12 mouse cellular contexts compared by ENCODE assay signal in genomic region chr10:123153321-123153720, GRCm38 (mm10). TPM values are rescaled to one million over a fixed set of nuclear protein-coding genes. Genes with fewer than 3 reads are reported as not detected.
DNase-seq lines count a peak whose midpoint lies in the region.
"Had no signal": no experiment of that assay in that cellular context is flagged by ENCODE, and none has a peak within 500 bp of the region (broad histone marks: within the 10 kb centered on the region; RNA-seq: fewer than 3 reads in every experiment).

No protein-coding gene starts in this region.

- peak; percentile 55 for DNase-seq in adrenal gland, adult 2 months
- no peak for DNase-seq in adrenal gland, postnatal 4 days (ENCODE audit: low spot score in 2 of 2)
- DNase-seq in adrenal gland, postnatal 14 days, result peak; percentile 18
- no peak for DNase-seq in adrenal gland, postnatal 10 days
- peak; percentile 4 for DNase-seq in embryo, embryonic 10.5 days (ENCODE audit: low spot score)
- no peak for DNase-seq in embryo, embryonic 10 days (ENCODE audit: low spot score)
- DNase-seq: cerebellum, adult 11 months; cerebellum, adult 18-20 months; cerebellum, adult 8-10 months; cerebellum, adult 9-11 months; cerebellum, postnatal 25 days; forebrain, postnatal 0 days had no signal

RNA-seq across cellular contexts. Expression of gene Usp15, which starts 43.5 kb away (rescaled TPM):
- total RNA-seq in adrenal gland, adult 2 months (2021), result 100 to 1,000 TPM in 1 of 2 experiments, 10 to 100 TPM in 1; 67.7 to 105 TPM
- 1.3 and 1.5 TPM in 2 replicates for polyA plus RNA-seq in adrenal gland, adult 2 months (2012; rRNA removed)
- total RNA-seq in adrenal gland, postnatal 4 days (2021), result 10 to 100 TPM; 78.0 to 88.6 TPM
- 92.2 and 94.3 TPM in 2 replicates for total RNA-seq in adrenal gland, postnatal 14 days (2021)
- 10 to 100 TPM; 74.7 to 85.6 TPM for total RNA-seq in adrenal gland, postnatal 10 days (2021)

Comparison
In these comparisons a context has a peak if more than half of its experiments do, and no peak if none do; other contexts are left out.
1. DNase-seq: peak in adrenal gland, adult 2 months (single experiment), adrenal gland, postnatal 14 days (single experiment) and embryo, embryonic 10.5 days (single experiment); none in adrenal gland, postnatal 4 days (0 of 2), adrenal gland, postnatal 10 days (single experiment) and embryo, embryonic 10 days (single experiment).